Mouse (Mus musculus) erythroblast, embryonic 14.5 days (primary cell): ENCODE results near the gene Dmc1.

Experiments
- GATA1 ChIP-seq: IDR thresholded peaks from 2 replicates; pipeline ENCODE4 v1.6.1; 2012; ENCODE audit warnings: low read length, inconsistent platforms, mixed read lengths
- TAL1 ChIP-seq: IDR thresholded peaks from 3 replicates; pipeline ENCODE4 v1.6.1; 2012; ENCODE audit warnings: low read length, inconsistent platforms, mixed read lengths

GRCm38 (mm10) chr15:79516171-79517096, 88.5 kb downstream of the Dmc1 start, which contains the start of gene Kdelr3:
- no peak for TF ChIP-seq GATA1
- TF ChIP-seq TAL1: no peak
